Mouse (Mus musculus) CH12.LX (cell line): ENCODE results near the gene Lmf1. TPM values are rescaled to one million over a fixed set of nuclear protein-coding genes. Genes with fewer than 3 reads are reported as not detected.

Source experiments
- DNase-seq: peaks from one replicate; pipeline ENCODE4 v3.0.0-alpha.2; 2013; ENCODE audit errors: extremely low read depth
- H3K27ac ChIP-seq: 2 replicates; pipeline ENCODE4 v1.5.1; 2012; ENCODE audit warnings: low read depth, mild to moderate bottlenecking, control low read depth, moderate library complexity; ENCODE audit not compliant: insufficient read depth
- H3K27me3 ChIP-seq: replicated peaks from 2 replicates; pipeline ENCODE3; 2012; ENCODE audit warnings: inconsistent platforms
- H3K36me3 ChIP-seq, 2 experiments: replicated peaks in 1 of 2; 2 replicates each; pipeline versions ENCODE3 to v1.6.1; 2012; ENCODE audit warnings: inconsistent platforms in 1 of 2, low read length in 1 of 2, mild to moderate bottlenecking in 1 of 2, mixed read lengths in 1 of 2, moderate library complexity in 1 of 2; ENCODE audit not compliant: control insufficient read depth in 1 of 2, insufficient read depth in 1 of 2
- H3K4me1 ChIP-seq, 2 experiments: 2 replicates each; pipeline ENCODE4 v1.6.1; 2012; ENCODE audit warnings: inconsistent platforms in 1 of 2, moderate library complexity in 1 of 2; ENCODE audit not compliant: insufficient read depth in 2 of 2, control insufficient read depth in 1 of 2
- H3K4me2 ChIP-seq: 2 replicates; pipeline ENCODE4 v1.6.1; 2012; ENCODE audit warnings: low read depth, mild to moderate bottlenecking, control low read depth; ENCODE audit not compliant: poor library complexity, insufficient read depth, severe bottlenecking
- H3K4me3 ChIP-seq, 3 experiments: fragments of 150-350 bp in 1 of 3; sonication (generic) in 1 of 3; replicated peaks in 1 of 3; 2 replicates each; pipeline versions ENCODE3 to v1.5.1; 2011 to 2012; ENCODE audit warnings: low read depth in 2 of 3, low read length in 2 of 3, mild to moderate bottlenecking in 2 of 3, moderate library complexity in 2 of 3, control low read depth in 1 of 3, improper control_type of control experiment in 1 of 3, inconsistent platforms in 1 of 3, mixed read lengths in 1 of 3; ENCODE audit not compliant: poor library complexity in 1 of 3
- H3K79me2 ChIP-seq: replicated peaks from 2 replicates; pipeline ENCODE4 v1.6.1; 2012; ENCODE audit warnings: mild to moderate bottlenecking, moderate library complexity; ENCODE audit not compliant: control insufficient read depth, poor library complexity, insufficient read depth, severe bottlenecking; ENCODE audit errors: extremely low read depth
- H3K9ac ChIP-seq: 2 replicates; pipeline ENCODE4 v1.6.1; 2012; ENCODE audit warnings: low read depth, mild to moderate bottlenecking, control low read depth, moderate library complexity; ENCODE audit not compliant: insufficient read depth
- H3K9me3 ChIP-seq: replicated peaks from 2 replicates; pipeline ENCODE3; 2012; ENCODE audit warnings: low read length, inconsistent platforms, mixed read lengths
- CHD1 ChIP-seq: IDR thresholded peaks from 2 replicates; pipeline ENCODE4 v1.6.1; 2012; ENCODE audit warnings: low read depth, low read length, improper control_type of control experiment, inconsistent platforms
- CTCF ChIP-seq, 2 experiments: IDR thresholded peaks in 1 of 2; conservative IDR thresholded peaks in 1 of 2; 2 replicates each; pipeline ENCODE4 v1.5.1; 2011 to 2012; ENCODE audit warnings: low read depth in 2 of 2, low read length in 2 of 2, improper control_type of control experiment in 1 of 2, inconsistent platforms in 1 of 2, mild to moderate bottlenecking in 1 of 2, moderate library complexity in 1 of 2
- E2F4 ChIP-seq: IDR thresholded peaks from 2 replicates; pipeline ENCODE4 v1.6.1; 2011; ENCODE audit warnings: low read depth, low read length, improper control_type of control experiment; ENCODE audit not compliant: insufficient replicate concordance
- ELF1 ChIP-seq: IDR thresholded peaks from 2 replicates; pipeline ENCODE4 v1.6.1; 2014; ENCODE audit warnings: low read depth, mild to moderate bottlenecking, inconsistent platforms, low read length, improper control_type of control experiment
- EP300 ChIP-seq: IDR thresholded peaks from 2 replicates; pipeline ENCODE4 v1.6.1; 2011; ENCODE audit warnings: low read length, improper control_type of control experiment
- GABPA ChIP-seq: IDR thresholded peaks from 2 replicates; pipeline ENCODE4 v1.6.1; 2012; ENCODE audit warnings: low read depth, low read length, improper control_type of control experiment, inconsistent platforms; ENCODE audit not compliant: insufficient replicate concordance
- HCFC1 ChIP-seq: IDR thresholded peaks from 2 replicates; pipeline ENCODE4 v1.6.1; 2012; ENCODE audit warnings: low read depth, mild to moderate bottlenecking, inconsistent platforms, low read length, improper control_type of control experiment
- IRF4 ChIP-seq: IDR thresholded peaks from 2 replicates; pipeline ENCODE4 v1.6.1; 2014; ENCODE audit warnings: low read depth, mild to moderate bottlenecking, inconsistent platforms, low read length, improper control_type of control experiment
- JUN ChIP-seq: IDR thresholded peaks from 2 replicates; pipeline ENCODE4 v1.6.1; 2011; ENCODE audit warnings: low read depth, mild to moderate bottlenecking, low read length, improper control_type of control experiment, moderate library complexity; ENCODE audit not compliant: insufficient read depth
- MAFK ChIP-seq: IDR thresholded peaks from 2 replicates; pipeline ENCODE4 v1.6.1; 2011; ENCODE audit warnings: low read length, improper control_type of control experiment; ENCODE audit not compliant: insufficient replicate concordance
- MAX ChIP-seq: IDR thresholded peaks from 2 replicates; pipeline ENCODE4 v1.6.1; 2011; ENCODE audit warnings: low read length, improper control_type of control experiment
- MEF2A ChIP-seq: IDR thresholded peaks from 2 replicates; pipeline ENCODE4 v1.6.1; 2014; ENCODE audit warnings: low read depth, mild to moderate bottlenecking, inconsistent platforms, low read length, improper control_type of control experiment, borderline replicate concordance
- NELFE ChIP-seq: IDR thresholded peaks from 2 replicates; pipeline ENCODE4 v1.6.1; 2011; ENCODE audit warnings: low read depth, low read length, improper control_type of control experiment
- POLR2A ChIP-seq: IDR thresholded peaks from 2 replicates; pipeline ENCODE4 v1.6.1; 2011; ENCODE audit warnings: low read depth, mild to moderate bottlenecking, improper control_type of control experiment, low read length
- RAD21 ChIP-seq: IDR thresholded peaks from 2 replicates; pipeline ENCODE4 v1.6.1; 2011; ENCODE audit warnings: low read depth, mild to moderate bottlenecking, low read length, improper control_type of control experiment, moderate library complexity
- SIN3A ChIP-seq: IDR thresholded peaks from 2 replicates; pipeline ENCODE4 v1.6.1; 2012; ENCODE audit warnings: low read length, improper control_type of control experiment, inconsistent platforms
- SMC3 ChIP-seq: IDR thresholded peaks from 2 replicates; pipeline ENCODE4 v1.6.1; 2011; ENCODE audit warnings: low read depth, low read length, improper control_type of control experiment
- TBP ChIP-seq: conservative IDR thresholded peaks from 2 replicates; pipeline ENCODE4 v1.6.1; 2011; ENCODE audit warnings: low read depth, low read length, improper control_type of control experiment
- TCF12 ChIP-seq: IDR thresholded peaks from 2 replicates; pipeline ENCODE4 v1.6.1; 2014; ENCODE audit warnings: low read depth, mild to moderate bottlenecking, inconsistent platforms, low read length, improper control_type of control experiment
- USF2 ChIP-seq: conservative IDR thresholded peaks from 2 replicates; pipeline ENCODE4 v1.6.1; 2011; ENCODE audit warnings: low read depth, low read length, improper control_type of control experiment
- ZC3H11A ChIP-seq: IDR thresholded peaks from 2 replicates; pipeline ENCODE4 v1.6.1; 2012; ENCODE audit warnings: low read depth, mild to moderate bottlenecking, inconsistent platforms, low read length, improper control_type of control experiment
- ZKSCAN1 ChIP-seq: IDR thresholded peaks from 2 replicates; pipeline ENCODE4 v1.6.1; 2012; ENCODE audit warnings: low read depth, inconsistent platforms, low read length, improper control_type of control experiment, borderline replicate concordance
- dilution Hi-C: fragments of 300-500 bp; cut with MboI; formaldehyde crosslinking; loops from 2 replicates; pipeline ENCODE4 v1.14.3; 2020; ENCODE audit warnings: low sequenced_read_pairs; ENCODE audit not compliant: extremely low pct_unique_long_range_greater_than_20kb, extremely low pct_ligation_motif_present
- in situ Hi-C: fragments of 300-500 bp; cut with MboI; formaldehyde crosslinking; loops from 3 replicates; pipeline ENCODE4 v1.14.3; 2019; ENCODE audit warnings: low sequenced_read_pairs, low pct_ligation_motif_present, low pct_unique_long_range_greater_than_20kb, mixed read lengths
- polyA plus RNA-seq: library from polyadenylated mRNA; unstranded; fragments of >175 nt; gene quantifications from 2 replicates; pipeline ENCODE4 v1.2.1, GENCODE M21; 2012; ENCODE audit warnings: low read depth; ENCODE audit not compliant: insufficient read length
- total RNA-seq, 2 experiments: library from RNA; depleted of rRNA; stranded (reverse); fragments of 300-350 nt in 1 of 2; fragments of >200 nt in 1 of 2; gene quantifications; 2 replicates each; pipeline ENCODE4 v1.2.3; 2012 to 2014

Gene Lmf1
- total and polyA plus RNA-seq, 3 experiments: 13.3 to 26.9 (median 15.2) TPM

GRCm38 (mm10) chr17:25541768-25542167, 37.1 kb upstream of the Lmf1 start:
- no peaks in the 10 kb centered on the region for H3K36me3 ChIP-seq
- H3K79me2 ChIP-seq: no peaks in the 10 kb centered on the region
- dilution Hi-C loops (no loop called here), in situ Hi-C loops (no loop called here)
- no peak overlapping the region for H3K9ac ChIP-seq
- peaks cover 87% of the 10 kb centered on the region for H3K27me3 ChIP-seq
- H3K4me3 ChIP-seq: no peak overlapping the region
- H3K4me1 ChIP-seq: no peaks in the 10 kb centered on the region
- no peak overlapping the region for H3K4me2 ChIP-seq
- no peak for DNase-seq
- H3K9me3 ChIP-seq: peaks cover 2% of the 10 kb centered on the region
- no peak overlapping the region for H3K27ac ChIP-seq
- TF ChIP-seq RAD21 (no peak), SMC3 (no peak), ZKSCAN1 (no peak), HCFC1 (no peak), MEF2A (no peak), POLR2A (no peak), NELFE (no peak)

GRCm38 (mm10) chr17:25547026-25547425, 31.9 kb upstream of the Lmf1 start:
- no peak for TF ChIP-seq POLR2A
- TF ChIP-seq USF2: no peak
- TF ChIP-seq ELF1: no peak
- no peak for TF ChIP-seq EP300
- no peak for TF ChIP-seq ZKSCAN1
- TF ChIP-seq MAX: no peak
- no peak for TF ChIP-seq ZC3H11A
- Histone ChIP-seq H3K36me3 (no peaks in the 10 kb centered on the region), H3K9me3 (peaks cover 2% of the 10 kb centered on the region), H3K4me2 (no peak overlapping the region), H3K9ac (no peak overlapping the region), H3K27ac (no peak overlapping the region), H3K79me2 (no peaks in the 10 kb centered on the region), H3K4me3 (no peak overlapping the region), H3K4me1 (no peaks in the 10 kb centered on the region), H3K27me3 (peaks cover 86% of the 10 kb centered on the region)
- in situ Hi-C loops (no loop called here), dilution Hi-C loops (no loop called here)
- DNase-seq: no peak

GRCm38 (mm10) chr17:25550020-25550419, 28.9 kb upstream of the Lmf1 start:
- H3K4me3 ChIP-seq: no peak overlapping the region
- H3K79me2 ChIP-seq: no peaks in the 10 kb centered on the region
- dilution Hi-C loops (no loop called here), in situ Hi-C loops (no loop called here)
- DNase-seq: no peak
- H3K9ac ChIP-seq: no peak overlapping the region
- no peaks in the 10 kb centered on the region for H3K9me3 ChIP-seq
- no peak overlapping the region for H3K4me2 ChIP-seq
- no peaks in the 10 kb centered on the region for H3K36me3 ChIP-seq
- peaks cover 92% of the 10 kb centered on the region for H3K27me3 ChIP-seq
- TF ChIP-seq POLR2A: no peak
- no peak for TF ChIP-seq TBP
- no peak for TF ChIP-seq SIN3A
- TF ChIP-seq MAFK: no peak
- TF ChIP-seq IRF4: no peak
- no peak for TF ChIP-seq CTCF (conservative IDR thresholded peaks at IDR 0.05 in 1 of 2, IDR thresholded peaks at IDR 0.05 in 1 of 2; ENCODE audit: low read depth in 2 of 2, low read length in 2 of 2)
- TF ChIP-seq RAD21: no peak
- no peak for TF ChIP-seq ZC3H11A
- no peak for TF ChIP-seq E2F4
- no peak for TF ChIP-seq CHD1
- TF ChIP-seq TCF12: no peak
- no peak for TF ChIP-seq JUN
- TF ChIP-seq GABPA: no peak
- TF ChIP-seq MAX: no peak
- no peak for TF ChIP-seq ELF1
- H3K4me1 ChIP-seq: no peaks in the 10 kb centered on the region
- H3K27ac ChIP-seq: no peak overlapping the region
